Mouse (Mus musculus): ENCODE data around the gene Erh. TPM values are rescaled to one million over a fixed set of nuclear protein-coding genes. Genes with fewer than 3 reads are reported as not detected.

Gene Erh
- 87.1 TPM for polyA plus RNA-seq (2014; fragmentation: Illumina TruSeq; extraction: RNeasy Lipid Tissue Mini Kit (QIAGEN cat#74804); ENCODE audit: insufficient read depth, low read depth, low replicate concordance)

DNA sequence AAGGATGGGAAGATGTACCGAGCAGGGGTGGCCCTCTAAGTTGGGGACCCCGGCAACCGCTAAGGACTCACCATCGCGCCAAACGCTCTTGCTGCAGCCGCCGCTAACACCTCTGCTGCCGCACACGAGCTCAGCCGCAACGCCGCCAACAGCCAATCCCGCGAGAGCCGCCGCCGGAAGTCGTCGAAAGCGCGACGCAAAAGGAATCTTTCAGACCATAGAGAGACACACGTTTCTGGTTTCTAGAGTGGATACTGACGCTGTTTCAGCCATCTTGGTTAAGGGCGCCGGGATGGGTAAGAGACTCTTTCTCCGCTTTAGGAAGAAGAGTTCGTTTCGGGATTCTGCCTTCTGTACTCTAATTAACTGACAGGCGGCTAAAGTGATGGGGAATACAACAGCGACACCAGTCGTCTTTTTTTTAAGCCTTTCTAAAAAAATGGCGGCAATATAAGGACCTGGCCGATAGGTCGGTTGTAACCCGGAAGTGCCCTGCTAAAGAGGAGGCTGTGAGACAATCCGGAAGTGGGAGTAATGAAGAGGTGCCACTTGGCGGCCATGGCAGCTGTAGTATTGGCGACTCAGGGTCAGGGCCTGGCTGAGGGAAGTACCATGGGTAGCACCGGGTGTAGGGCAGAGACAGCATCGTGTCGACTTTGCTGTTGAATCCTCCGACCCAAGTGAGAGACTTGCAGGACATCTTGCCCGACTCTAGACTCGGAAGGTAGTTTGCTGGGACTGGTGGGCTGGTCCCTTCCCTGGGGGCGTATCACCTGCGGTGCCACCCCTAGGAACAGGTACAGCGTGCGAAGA lies at the start of gene Erh, which contains the start of gene Slc39a9:
Gene Erh (minus strand): TSS at position 649 of the 813 bp plus-strand sequence.
Gene Slc39a9 (plus strand): TSS at position 191 of the 813 bp plus-strand sequence.

DNA sequence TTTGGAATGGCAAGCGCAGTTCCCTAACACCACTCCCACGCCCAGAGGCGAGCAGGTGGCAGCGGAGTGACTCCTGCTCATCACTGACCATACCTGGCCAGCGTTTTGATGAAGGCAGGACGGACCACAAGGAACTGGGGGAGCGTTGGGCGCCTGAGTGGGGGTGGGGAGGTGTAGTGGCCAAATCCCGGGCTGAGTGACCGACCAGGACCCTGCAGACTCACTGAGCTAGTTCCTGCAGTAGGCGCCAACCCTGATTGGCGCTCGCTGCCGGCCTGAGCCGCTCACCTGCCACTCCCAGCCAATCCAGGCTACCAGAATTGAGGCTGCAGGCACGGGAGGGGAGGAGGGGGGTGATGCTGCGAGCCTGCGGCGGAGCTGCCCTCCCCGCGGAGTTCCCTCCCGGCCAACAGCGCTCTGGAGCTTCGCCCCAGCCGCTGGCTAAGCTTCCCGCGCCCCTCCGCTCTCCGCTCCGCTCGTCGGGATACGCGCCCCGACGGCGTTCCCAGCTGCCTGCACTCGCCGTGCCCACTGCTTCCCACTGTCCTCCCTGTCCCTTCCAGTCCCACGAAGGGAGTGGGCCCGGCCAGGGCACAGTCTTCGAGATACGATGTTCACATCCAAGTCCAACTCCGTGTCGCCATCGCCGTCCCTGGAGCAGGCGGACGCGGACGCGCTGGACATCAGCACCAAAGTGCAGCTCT lies 48.3 kb upstream of the Erh start, which contains the start of gene Plekhd1:
Gene Plekhd1 (plus strand): TSS at position 323 of the 704 bp plus-strand sequence.

Other genes with a start within 250 kb of the Erh start
- gene Dcaf5, start 207.7 kb downstream of the Erh start, polyA plus RNA-seq (2014; fragmentation: Illumina TruSeq; extraction: RNeasy Lipid Tissue Mini Kit (QIAGEN cat#74804); ENCODE audit: insufficient read depth, low read depth, low replicate concordance) = 7.9 TPM
- 9.3 TPM for gene Exd2, start 181.2 kb downstream of the Erh start, polyA plus RNA-seq (2014; fragmentation: Illumina TruSeq; extraction: RNeasy Lipid Tissue Mini Kit (QIAGEN cat#74804); ENCODE audit: insufficient read depth, low read depth, low replicate concordance)
- 1.9 TPM for gene Galnt16, start 126.1 kb downstream of the Erh start, polyA plus RNA-seq (2014; fragmentation: Illumina TruSeq; extraction: RNeasy Lipid Tissue Mini Kit (QIAGEN cat#74804); ENCODE audit: insufficient read depth, low read depth, low replicate concordance)
- 15.0 TPM for gene Slc39a9, start 458 bp downstream of the Erh start, polyA plus RNA-seq (2014; fragmentation: Illumina TruSeq; extraction: RNeasy Lipid Tissue Mini Kit (QIAGEN cat#74804); ENCODE audit: insufficient read depth, low read depth, low replicate concordance)
- 7.1 TPM for gene Plekhd1, start 48.2 kb upstream of the Erh start, polyA plus RNA-seq (2014; fragmentation: Illumina TruSeq; extraction: RNeasy Lipid Tissue Mini Kit (QIAGEN cat#74804); ENCODE audit: insufficient read depth, low read depth, low replicate concordance)
- not detected for gene Ccdc177, start 116.3 kb upstream of the Erh start, polyA plus RNA-seq (2014; fragmentation: Illumina TruSeq; extraction: RNeasy Lipid Tissue Mini Kit (QIAGEN cat#74804); ENCODE audit: insufficient read depth, low read depth, low replicate concordance)
- 30.4 TPM for gene Susd6, start 146.2 kb upstream of the Erh start, polyA plus RNA-seq (2014; fragmentation: Illumina TruSeq; extraction: RNeasy Lipid Tissue Mini Kit (QIAGEN cat#74804); ENCODE audit: insufficient read depth, low read depth, low replicate concordance)

Data from lung, adult 10 weeks (tissue).